In the genomic region with DNA sequence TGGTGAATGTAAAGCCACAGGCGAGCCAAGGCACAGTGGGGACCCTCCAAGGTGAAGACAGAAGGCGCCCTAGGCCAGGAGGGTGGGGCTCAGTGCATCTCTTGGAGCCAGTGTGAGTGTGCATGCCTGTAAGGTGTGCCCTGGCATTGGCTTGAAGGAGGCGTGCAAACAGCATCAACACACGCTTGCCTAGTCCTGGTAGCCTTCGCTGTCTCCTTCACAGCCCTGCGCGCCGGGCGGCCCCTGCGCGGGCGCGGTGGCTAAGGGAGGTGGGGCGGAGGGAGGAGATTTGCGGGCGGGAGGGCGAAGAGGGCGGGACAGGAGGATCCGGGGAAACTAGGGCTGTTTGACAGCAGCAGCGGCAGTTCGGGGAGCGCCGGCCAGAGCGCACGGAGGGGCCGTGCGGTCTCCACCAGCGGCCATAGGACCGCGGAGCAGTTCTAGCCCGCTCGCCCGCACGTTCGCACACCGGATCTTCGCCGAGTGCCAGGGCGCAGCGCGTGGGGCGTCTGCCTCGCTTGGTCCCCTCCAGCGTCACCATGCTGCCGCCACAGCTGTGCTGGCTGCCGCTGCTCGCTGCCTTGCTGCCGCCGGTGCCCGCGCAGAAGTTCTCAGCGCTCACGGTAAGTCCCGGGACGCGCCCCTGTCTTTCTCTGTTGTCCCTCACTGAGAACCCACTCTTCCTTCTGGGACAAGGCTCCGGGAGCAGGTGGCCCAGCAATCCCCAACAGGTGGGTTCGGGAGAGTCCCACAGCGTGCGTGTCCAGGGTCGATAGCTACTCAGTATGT, we compare ENCODE assay signal across 8 mouse cellular contexts. TPM values are rescaled to one million over a fixed set of nuclear protein-coding genes. Genes with fewer than 3 reads are reported as not detected.
DNase-seq lines count a peak whose midpoint lies in the region; ATAC-seq and TF ChIP-seq lines count a peak whose summit lies in the region.

Smoc2 (plus strand) TSS at position 330 of the 789 bp plus-strand sequence.

- TF ChIP-seq CTCF in E14TG2a.4 (conservative IDR thresholded peaks at IDR 0.05; ENCODE audit: low read length) = no peak
- TF ChIP-seq CTCF in forebrain, postnatal 0 days (IDR thresholded peaks at IDR 0.05; ENCODE audit: low read depth) = no peak

- H3K27ac ChIP-seq in forebrain, postnatal 0 days (ENCODE audit: low read depth, low read length) = no peak within 1 kb of the TSS
- H3K27ac ChIP-seq in limb, embryonic 14.5 days (replicated peaks; ENCODE audit: low read depth, low read length) = peak within 1 kb of the TSS; percentile 49; the same call in 1 of the 2 replicates
- no peak within 1 kb of the TSS for H3K27ac ChIP-seq in midbrain, embryonic 15.5 days

- no peaks in the 10 kb centered on the region for H3K36me3 ChIP-seq in E14TG2a.4 (ENCODE audit: insufficient read depth, low read length)
- no peaks in the 10 kb centered on the region for H3K36me3 ChIP-seq in forebrain, postnatal 0 days (ENCODE audit: insufficient read depth)
- H3K36me3 ChIP-seq in limb, embryonic 14.5 days (ENCODE audit: control insufficient read depth, insufficient read depth, low read length) = no peaks in the 10 kb centered on the region
- H3K36me3 ChIP-seq in midbrain, embryonic 15.5 days (replicated peaks) = no peaks in the 10 kb centered on the region

- peaks cover 98% of the 10 kb centered on the region for H3K27me3 ChIP-seq in E14TG2a.4 (ENCODE audit: insufficient read depth, low read length)
- peaks cover 55% of the 10 kb centered on the region for H3K27me3 ChIP-seq in forebrain, postnatal 0 days (ENCODE audit: insufficient read depth, low read length)
- 0 out of 2 replicates have a peak, but pooled peaks cover 8% of the 10 kb centered on the region for H3K27me3 ChIP-seq in limb, embryonic 14.5 days (ENCODE audit: control insufficient read depth, insufficient read depth, low read length)
- peaks cover 55% of the 10 kb centered on the region for H3K27me3 ChIP-seq in midbrain, embryonic 15.5 days (replicated peaks)

- peak within 1 kb of the TSS; percentile 40 for H3K9ac ChIP-seq in forebrain, postnatal 0 days
- H3K9ac ChIP-seq in limb, embryonic 14.5 days (ENCODE audit: low read depth, low read length, severe bottlenecking) = peak within 1 kb of the TSS; percentile 59
- peak within 1 kb of the TSS; percentile 26 for H3K9ac ChIP-seq in midbrain, embryonic 15.5 days

- ATAC-seq in forebrain, postnatal 0 days = peak; percentile 74
- ATAC-seq in hematopoietic stem cell, adult 5-6 weeks (replicated peaks in 1 of 2; ENCODE audit: insufficient read depth in 1 of 2, low FRiP score in 2 of 2, low TSS enrichment in 1 of 2, low read depth in 1 of 2, poor library complexity in 2 of 2, severe bottlenecking in 2 of 2) = peak; percentile 2 to 36; a peak in 1 of 4 replicates
- peak; percentile 77; the same call in 1 of the 2 replicates for ATAC-seq in limb, embryonic 14.5 days (ENCODE audit: low FRiP score, low read depth)
- peak; percentile 86 for ATAC-seq in midbrain, embryonic 15.5 days (replicated peaks)

- H3K4me1 ChIP-seq in E14TG2a.4 (replicated peaks; ENCODE audit: low read depth, low read length) = peaks cover 26% of the 10 kb centered on the region
- H3K4me1 ChIP-seq in forebrain, postnatal 0 days (ENCODE audit: insufficient read depth) = no peaks in the 10 kb centered on the region
- peaks cover 14% of the 10 kb centered on the region for H3K4me1 ChIP-seq in limb, embryonic 14.5 days (ENCODE audit: control insufficient read depth, insufficient read depth, low read length)
- peaks cover 18% of the 10 kb centered on the region for H3K4me1 ChIP-seq in midbrain, embryonic 15.5 days

- peak within 1 kb of the TSS; percentile 94 for H3K4me2 ChIP-seq in forebrain, postnatal 0 days (ENCODE audit: low read depth)
- peak within 1 kb of the TSS; percentile 92 for H3K4me2 ChIP-seq in limb, embryonic 14.5 days (replicated peaks; ENCODE audit: low read depth, low read length, severe bottlenecking)
- H3K4me2 ChIP-seq in midbrain, embryonic 15.5 days = peak within 1 kb of the TSS; percentile 98

- WGBS in forebrain, postnatal 0 days = 3% methylated on average over 61 of the region's 61 CpGs
- under 1% methylated on average over 35 of the region's 61 CpGs for WGBS in limb, embryonic 14.5 days
- under 1% methylated on average over 56 of the region's 61 CpGs for WGBS in midbrain, embryonic 15.5 days

- 0 out of 2 replicates have a peak, but pooled peaks have one; percentile 18 for TF ChIP-seq POLR2A in limb, embryonic 14.5 days (IDR thresholded peaks at IDR 0.05; ENCODE audit: borderline replicate concordance, extremely low read depth, insufficient read depth, insufficient read length)

- DNase-seq in adrenal gland, adult 2 months = peak; percentile 13
- peak; percentile 39 for DNase-seq in forebrain, postnatal 0 days
- peak; percentile 70 for DNase-seq in limb, embryonic 14.5 days (ENCODE audit: low spot score)
- DNase-seq in urinary bladder, postnatal 36 days (ENCODE audit: low spot score in 2 of 2) = peak; percentile 30 to 37
- no peak for DNase-seq in cerebellum, adult 11 months

- peak within 1 kb of the TSS; percentile 78 for H3K4me3 ChIP-seq in E14TG2a.4 (replicated peaks; ENCODE audit: low read length)
- H3K4me3 ChIP-seq in forebrain, postnatal 0 days (ENCODE audit: low read depth, low read length) = peak within 1 kb of the TSS; percentile 46
- peak within 1 kb of the TSS; percentile 64 for H3K4me3 ChIP-seq in limb, embryonic 14.5 days (replicated peaks; ENCODE audit: low read length)
- peak within 1 kb of the TSS; percentile 49 for H3K4me3 ChIP-seq in midbrain, embryonic 15.5 days

- H3K9me3 ChIP-seq in E14TG2a.4 (ENCODE audit: low read length) = peaks cover 12% of the 10 kb centered on the region
- no peaks in the 10 kb centered on the region for H3K9me3 ChIP-seq in forebrain, postnatal 0 days (ENCODE audit: low read length)
- no peaks in the 10 kb centered on the region for H3K9me3 ChIP-seq in limb, embryonic 14.5 days (ENCODE audit: control insufficient read depth, low read length)
- H3K9me3 ChIP-seq in midbrain, embryonic 15.5 days = no peaks in the 10 kb centered on the region

RNA-seq across cellular contexts. Expression of gene Smoc2, which starts in this region (rescaled TPM):
- total RNA-seq in adrenal gland, adult 2 months (2021) = 10 to 100 TPM; 30.5 to 44.2 TPM
- 108 and 121 TPM in 2 replicates for polyA plus RNA-seq in adrenal gland, adult 2 months (2012; rRNA removed)
- 4.8 and 5.8 TPM in 2 replicates for total RNA-seq in forebrain, postnatal 0 days (2014; rRNA removed)
- 4.4 and 4.7 TPM in 2 replicates for polyA plus RNA-seq in forebrain, postnatal 0 days (2015; fragmentation: Nextera tagmentation; extraction: Ambion mirVana)
- total RNA-seq in hematopoietic stem cell, adult 5-6 weeks (2017) = not detected in 2 replicates
- polyA plus RNA-seq in limb, embryonic 14.5 days (2012; rRNA removed) = 152 and 158 TPM in 2 replicates
- 168 and 173 TPM in 2 replicates for polyA plus RNA-seq in limb, embryonic 14.5 days (2014; fragmentation: Nextera tagmentation; extraction: Ambion mirVana)
- polyA plus RNA-seq in midbrain, embryonic 15.5 days (2015; fragmentation: Nextera tagmentation; extraction: Ambion mirVana) = 2.9 and 3.3 TPM in 2 replicates

Comparison
In these comparisons a context has a peak if more than half of its experiments do, and no peak if none do; other contexts are left out.
1. RNA of gene Smoc2 (polyA plus RNA-seq): 152 to 173 TPM in limb, embryonic 14.5 days and 108 to 121 TPM in adrenal gland, adult 2 months; 4.4 to 4.7 TPM in forebrain, postnatal 0 days and 2.9 to 3.3 TPM in midbrain, embryonic 15.5 days; every median in the first group is over 10 times any median in the second.
2. Peak in ATAC-seq in hematopoietic stem cell, adult 5-6 weeks; RNA of the gene not detected or under 1 TPM.
3. ATAC-seq: peak in every context shown above with its lines; median percentile 86 in midbrain, embryonic 15.5 days; 77 in limb, embryonic 14.5 days; 74 in forebrain, postnatal 0 days; 19 in hematopoietic stem cell, adult 5-6 weeks.
4. Peak in every context shown above with its lines, with median percentiles within 50 percentile points of each other: H3K4me3 ChIP-seq, H3K4me2 ChIP-seq and H3K9ac ChIP-seq.